Mouse (Mus musculus): ENCODE results near the gene Hoxb5. TPM values are rescaled to one million over a fixed set of nuclear protein-coding genes. Genes with fewer than 3 reads are reported as not detected.

The Hoxb5 gene
- polyA plus RNA-seq (2017; shearing (Covaris generic)), result not detected

DNA sequence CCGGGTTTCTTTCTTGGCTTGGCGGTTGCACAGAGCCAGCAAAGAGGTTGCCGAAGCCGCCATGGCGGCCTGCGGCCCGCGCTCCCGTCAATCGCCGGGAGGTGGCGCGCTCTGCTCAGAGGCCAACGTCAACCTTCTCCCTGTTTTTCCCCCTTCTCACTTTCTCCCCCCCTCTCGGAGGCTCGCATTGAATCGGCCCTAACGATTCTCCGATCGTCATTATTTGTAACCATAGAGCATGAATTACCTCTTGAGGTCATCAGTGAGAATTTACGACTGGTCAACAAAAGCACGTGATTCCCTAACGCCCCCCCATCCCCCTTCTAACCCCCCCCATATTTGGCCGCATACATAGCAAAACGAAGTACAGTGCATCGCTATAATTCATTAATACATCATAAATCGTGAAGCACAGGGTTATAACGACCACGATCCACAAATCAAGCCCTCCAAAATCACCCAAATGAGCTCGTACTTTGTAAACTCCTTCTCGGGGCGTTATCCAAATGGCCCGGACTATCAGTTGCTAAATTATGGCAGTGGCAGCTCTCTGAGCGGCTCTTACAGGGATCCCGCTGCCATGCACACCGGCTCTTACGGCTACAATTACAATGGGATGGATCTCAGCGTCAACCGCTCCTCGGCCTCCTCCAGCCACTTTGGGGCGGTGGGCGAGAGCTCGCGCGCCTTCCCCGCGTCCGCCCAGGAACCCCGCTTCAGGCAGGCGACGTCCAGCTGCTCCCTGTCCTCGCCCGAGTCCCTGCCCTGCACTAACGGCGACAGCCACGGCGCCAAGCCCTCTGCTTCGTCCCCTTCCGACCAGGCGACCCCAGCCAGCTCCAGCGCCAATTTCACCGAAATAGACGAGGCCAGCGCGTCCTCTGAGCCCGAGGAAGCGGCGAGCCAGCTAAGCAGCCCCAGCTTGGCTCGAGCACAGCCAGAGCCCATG lies at the start of gene Hoxb5:
TSS of gene Hoxb5 (plus strand) at position 186 of the 949 bp plus-strand sequence.
- ATAC-seq, result peak; percentile 63

DNA sequence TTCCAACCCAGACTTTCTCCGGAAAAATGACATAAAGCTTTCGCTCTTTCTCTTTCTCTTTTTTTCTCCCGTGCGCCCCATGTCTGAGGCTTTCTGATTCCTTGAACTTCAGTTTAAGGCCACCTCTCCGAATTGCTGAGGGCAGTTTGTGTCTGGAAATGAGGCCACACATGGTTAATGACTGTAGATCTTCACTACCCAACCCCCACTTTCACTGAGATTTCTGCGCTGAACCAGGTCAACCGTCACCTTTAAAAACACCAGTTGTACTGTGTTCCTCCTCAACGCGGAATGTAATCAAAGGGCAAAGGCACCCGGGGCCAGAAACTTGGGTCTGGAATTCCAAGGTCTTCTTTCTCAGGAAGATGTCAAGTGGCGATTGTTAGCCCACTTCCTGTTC lies 48.9 kb upstream of the Hoxb5 start:
- no peak for ATAC-seq

DNA sequence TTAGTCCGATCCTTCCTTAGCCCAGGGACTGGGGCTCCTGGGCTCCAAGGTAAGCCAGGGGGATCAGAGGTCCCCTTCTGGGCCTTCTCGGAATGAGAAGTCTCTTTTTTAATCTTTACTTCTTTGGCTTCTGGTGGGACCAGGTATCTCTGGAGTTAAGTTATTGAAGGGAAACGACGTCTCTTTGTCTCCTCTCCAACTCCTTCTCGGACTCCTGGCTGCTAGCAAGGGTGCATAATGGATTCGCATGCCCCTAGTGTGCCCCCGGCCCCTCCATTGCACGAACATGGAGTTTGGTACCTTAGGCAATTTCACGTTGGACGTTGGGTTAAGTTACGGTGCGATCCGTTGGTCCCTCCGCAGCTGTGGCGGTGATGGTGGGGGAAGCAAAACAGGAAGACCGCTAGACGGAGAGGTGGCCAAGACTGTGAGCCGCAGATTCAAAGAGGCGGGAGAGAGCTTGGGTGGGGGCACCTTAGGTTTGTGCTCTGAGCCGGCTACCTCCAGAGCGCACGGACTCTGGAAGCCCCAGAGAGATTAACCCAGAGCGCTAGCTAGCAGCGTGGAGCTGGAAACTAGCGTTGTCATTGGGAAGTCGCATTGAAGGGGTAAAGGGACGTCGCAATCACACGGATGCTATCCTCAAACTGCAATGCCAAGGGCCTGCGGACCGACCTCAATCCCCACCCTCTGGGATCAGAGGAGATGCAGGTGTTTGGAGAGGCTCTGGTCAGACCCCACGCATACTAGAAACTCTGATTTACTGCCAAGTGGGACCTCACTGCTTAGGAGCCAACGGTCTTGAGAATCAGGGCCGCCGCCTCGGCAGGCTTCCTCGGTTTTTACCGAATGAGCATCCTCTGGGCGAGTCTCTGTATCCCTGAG lies 47.8 kb upstream of the Hoxb5 start:
- no peak for ATAC-seq

- ATAC-seq, result no peak
Measured at GRCm38 (mm10) chr11:96255996-96256445, 47.1 kb upstream of the Hoxb5 start.

GRCm38 (mm10) chr11:96257141-96257540 lies 46.0 kb upstream of the Hoxb5 start:
- ATAC-seq, result no peak

DNA sequence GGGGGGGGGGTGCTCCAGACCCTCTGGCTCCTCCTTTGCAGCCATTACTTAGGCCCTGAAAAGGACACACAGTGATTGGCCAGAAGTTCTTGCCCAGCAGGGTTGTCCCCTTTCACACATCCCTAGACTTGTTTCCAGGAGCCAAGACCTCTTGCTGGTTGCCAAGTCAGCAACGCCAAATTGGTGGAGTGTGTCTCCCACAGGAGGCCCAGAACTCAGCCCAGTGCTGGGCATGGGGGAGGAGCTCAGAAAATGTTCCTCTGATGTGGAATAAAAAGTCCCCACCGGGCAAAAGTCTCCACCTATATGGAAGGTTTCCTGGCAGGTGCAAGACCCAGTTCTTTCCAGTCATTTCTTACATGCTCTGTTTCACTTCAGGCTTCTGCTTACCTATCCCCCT lies 44.1 kb upstream of the Hoxb5 start:
- no peak for ATAC-seq

GRCm38 (mm10) chr11:96259511-96259910 lies 43.6 kb upstream of the Hoxb5 start:
- ATAC-seq, result no peak

GRCm38 (mm10) chr11:96260310-96260970 lies 42.7 kb upstream of the Hoxb5 start:
- no peak for ATAC-seq

DNA sequence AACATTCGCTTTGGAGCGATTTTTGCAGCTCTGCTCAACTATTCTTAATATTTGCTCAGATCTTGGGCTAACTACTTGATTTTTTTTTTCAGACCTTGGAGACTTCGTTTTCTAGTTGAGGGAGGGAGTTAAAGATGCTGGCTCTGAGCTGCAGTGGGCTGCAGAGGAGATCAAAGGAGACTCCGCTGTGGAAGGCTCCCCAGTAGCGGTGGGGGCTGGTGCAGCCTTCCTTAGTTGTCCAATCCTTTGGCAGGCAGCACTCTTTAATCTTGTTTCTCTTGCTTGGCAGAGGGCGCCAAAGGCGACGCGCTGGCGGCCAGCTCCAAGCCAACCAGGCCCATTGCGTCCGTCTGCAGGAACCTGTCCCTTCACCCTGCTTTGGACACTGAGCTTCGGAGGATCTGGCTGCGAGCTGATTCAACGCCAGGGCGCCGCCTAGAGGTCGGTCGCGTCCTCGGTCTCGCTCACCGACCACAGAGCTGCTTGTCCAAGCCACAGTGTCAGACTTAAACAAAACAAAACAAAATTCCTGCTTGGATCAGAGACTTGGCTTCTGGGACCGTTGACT lies 41.7 kb upstream of the Hoxb5 start:
- ATAC-seq, result no peak

- ATAC-seq, result no peak
Measured at GRCm38 (mm10) chr11:96262262-96262830, 40.8 kb upstream of the Hoxb5 start.

- no peak for ATAC-seq
Measured at GRCm38 (mm10) chr11:96263636-96264389, 39.3 kb upstream of the Hoxb5 start.

GRCm38 (mm10) chr11:96264390-96265020 lies 38.6 kb upstream of the Hoxb5 start:
- no peak for ATAC-seq

DNA sequence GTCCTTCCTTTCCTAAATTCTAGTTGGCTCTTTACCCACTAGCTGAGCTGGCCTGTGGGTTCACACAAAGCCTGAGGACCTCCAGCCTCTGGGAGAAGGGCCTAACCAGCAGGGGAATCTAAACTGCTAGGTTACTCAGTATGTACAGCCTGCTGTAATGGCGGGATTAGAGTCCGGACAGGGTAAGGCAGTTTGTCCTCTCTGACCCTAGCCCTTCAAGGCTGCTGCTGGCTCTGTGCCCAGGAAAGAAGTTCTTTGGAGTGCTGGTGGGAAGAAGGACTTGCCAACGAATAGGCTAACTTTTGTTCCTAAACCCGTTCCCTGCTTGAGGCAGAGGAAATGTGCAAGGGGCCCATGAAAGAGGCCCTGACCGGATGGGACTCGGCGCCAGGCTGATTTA lies 37.2 kb upstream of the Hoxb5 start:
- ATAC-seq, result no peak

DNA sequence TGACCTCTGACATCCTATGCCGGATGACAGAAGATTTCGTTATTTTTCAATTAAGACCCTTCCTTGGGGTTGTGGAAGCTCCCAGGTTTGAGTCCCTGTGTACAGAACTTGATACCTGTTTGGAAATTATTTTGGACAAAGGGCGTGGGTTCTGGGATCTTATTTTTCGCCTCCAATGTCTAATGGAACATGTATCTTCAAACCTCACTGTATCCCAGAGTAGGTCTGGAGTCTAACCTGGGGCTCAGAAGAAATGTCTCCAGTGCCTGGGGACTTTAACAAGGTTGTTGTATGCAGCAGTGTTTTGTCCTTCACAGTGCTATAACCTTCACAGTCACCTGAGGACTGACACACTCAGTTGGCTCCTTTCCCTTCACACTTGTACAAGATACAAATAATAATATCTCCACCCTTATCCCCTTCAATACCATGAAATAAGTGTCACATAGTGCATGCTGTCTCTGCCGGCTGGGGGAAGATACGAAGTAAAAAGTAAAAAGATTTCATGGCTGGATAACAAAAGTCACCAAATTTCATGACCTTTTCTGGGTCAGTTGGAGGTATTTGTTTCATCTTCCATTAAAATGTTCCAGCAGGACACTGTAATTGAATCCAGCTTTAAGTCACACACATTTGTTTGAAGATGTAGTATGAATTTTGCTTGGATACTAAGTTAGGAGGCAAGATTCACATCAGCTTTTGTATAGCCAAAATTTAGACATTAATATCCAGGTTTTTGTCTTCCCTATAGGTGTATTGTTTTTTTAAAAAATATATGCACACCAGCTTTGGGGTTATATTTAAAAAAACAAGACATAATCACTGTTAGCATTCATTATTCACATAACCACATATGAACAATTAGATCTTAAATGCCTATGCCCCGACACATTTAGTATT lies 35.9 kb upstream of the Hoxb5 start:
- ATAC-seq, result no peak

DNA sequence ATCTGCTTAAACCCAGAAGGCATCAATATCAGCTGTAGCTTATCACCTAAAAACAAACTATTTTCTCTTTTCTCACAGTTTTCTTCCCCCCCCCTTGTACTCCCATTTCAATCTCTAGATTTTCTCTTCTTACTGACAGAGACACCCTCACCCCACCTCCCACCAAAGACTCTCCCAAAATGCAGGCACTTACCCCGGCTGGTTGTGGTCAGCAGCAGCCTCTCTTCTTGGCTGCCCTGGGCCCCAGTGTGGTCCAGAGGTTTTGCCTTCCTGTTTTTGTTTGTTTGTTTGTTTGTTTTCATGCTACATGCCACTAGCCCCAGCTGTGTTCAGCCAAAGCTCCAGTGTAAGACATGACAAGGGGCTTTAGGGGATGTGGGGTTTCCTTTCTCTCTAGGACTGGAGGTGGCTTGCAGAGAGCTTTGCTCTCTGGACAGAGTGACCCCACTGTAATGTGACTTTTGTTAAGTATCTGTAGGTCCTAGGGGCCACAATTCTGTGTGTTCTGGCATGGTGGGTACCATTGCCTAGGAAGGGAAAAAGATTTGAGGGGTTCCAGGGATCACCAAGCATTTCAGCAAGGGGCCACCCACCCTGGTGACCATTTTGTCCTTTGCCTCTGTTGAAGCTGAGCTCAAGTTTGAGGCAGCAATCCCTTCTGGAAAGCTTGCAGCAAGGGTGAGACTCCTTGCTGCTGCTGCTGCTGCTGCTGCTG lies 34.9 kb upstream of the Hoxb5 start:
- ATAC-seq, result no peak

DNA sequence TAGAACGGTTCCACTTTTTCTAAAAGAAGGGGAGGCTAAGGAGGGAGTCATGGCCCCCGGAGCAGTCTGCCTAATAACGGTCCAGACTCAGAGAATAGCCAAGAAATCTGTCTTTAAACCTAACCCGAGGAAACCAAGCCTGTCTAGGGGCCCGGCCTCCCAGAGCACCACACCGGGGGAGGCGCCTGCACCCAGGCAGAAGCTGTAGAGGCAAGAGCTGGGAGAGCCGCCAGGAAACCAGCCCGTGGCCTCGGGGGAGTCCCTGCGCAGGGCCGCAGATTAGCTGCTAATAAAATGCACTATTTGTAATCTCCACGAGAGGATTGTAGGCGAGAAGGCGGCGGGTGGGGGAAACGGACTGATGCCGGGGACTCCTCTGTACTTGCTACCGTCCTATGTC lies 33.3 kb upstream of the Hoxb5 start:
- ATAC-seq, result peak; percentile 46

GRCm38 (mm10) chr11:96270996-96271540 lies 32.1 kb upstream of the Hoxb5 start, which contains the start of gene Hoxb9:
Gene Hoxb9, plus strand, starts transcription at chr11:96271457.
- ATAC-seq, result peak; percentile 25

GRCm38 (mm10) chr11:96271541-96272011 lies 31.6 kb upstream of the Hoxb5 start:
- no peak for ATAC-seq
